Mouse (Mus musculus) ES-CJ7 (cell line): ENCODE measurements at regions not wholly inside any gene's neighbourhood (a gene's known extent, or its start where the extent isn't known, plus 50 kb on each side); places are given as distances from the start of the nearest gene placed in this dataset.
A peak's percentile ranks its signal among the peaks of the same experiment; 100 is the strongest.

Experiments used
- DNase-seq: peaks from one replicate; pipeline ENCODE4 v3.0.0; 2011; ENCODE audit warnings: low read depth, low spot score

DNA sequence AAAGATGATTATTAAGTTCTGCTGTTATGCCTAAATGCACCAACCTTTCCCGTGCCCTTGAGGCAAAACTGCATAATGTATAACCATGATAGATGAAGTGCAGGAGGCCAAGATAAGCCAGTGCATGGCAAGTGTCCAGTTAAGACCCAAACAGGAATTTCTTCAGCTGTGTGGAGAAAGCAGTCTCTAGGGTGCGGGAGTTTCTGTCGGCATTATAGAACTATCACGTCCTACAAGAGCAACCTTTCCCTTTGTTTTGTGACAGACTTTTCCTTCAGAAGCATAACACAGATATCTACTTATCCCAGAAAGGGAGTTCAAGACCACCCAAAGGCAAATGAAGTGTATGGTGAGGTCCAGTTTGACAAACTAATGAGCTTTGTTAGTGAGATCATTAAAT is 560.1 kb upstream of the Cdh18 start:
- DNase-seq: no peak

DNA sequence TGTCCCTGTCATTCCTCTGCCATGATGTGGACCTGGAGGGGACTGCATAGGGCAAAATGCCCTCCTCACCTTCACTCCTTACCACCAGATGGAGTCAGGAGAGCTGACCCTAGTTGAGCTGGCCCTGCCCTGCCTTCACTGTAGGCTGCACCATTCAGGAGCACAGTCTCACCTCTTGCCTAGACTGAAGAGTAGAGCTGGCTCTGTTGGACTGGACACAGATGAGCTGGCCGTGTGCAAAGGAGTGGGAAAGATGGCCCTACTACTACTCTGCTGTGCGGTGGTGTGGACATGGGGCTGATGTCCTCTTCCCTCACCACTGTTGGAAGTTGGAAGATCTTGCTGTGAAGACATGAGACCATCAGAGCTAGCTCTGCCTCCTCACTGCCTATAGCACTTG is 555.5 kb upstream of the Cdh18 start:
- no peak for DNase-seq

- DNase-seq: no peak
Observed at GRCm38 (mm10) chr15:21995121-21995826, 553.5 kb upstream of the Cdh18 start.

DNA sequence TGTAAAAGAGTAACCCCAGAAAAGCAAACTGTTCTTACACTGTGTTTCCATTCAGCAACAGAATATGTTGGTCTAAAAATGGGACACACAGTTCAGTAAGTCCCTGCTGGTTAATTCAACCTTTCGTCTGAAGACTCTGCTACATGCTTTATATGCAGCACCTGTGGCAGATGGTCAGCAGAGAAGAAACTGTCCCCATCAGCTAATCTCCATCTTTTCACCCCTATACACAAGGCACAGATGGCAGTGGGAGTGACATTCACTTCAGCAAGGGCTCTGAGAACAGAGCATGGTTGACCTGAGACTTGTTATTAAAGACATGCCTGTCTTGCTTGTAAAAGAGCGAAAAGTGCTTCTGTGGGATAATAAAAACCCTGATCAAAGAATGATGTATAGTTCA is 528.8 kb upstream of the Cdh18 start:
- DNase-seq: no peak

DNA sequence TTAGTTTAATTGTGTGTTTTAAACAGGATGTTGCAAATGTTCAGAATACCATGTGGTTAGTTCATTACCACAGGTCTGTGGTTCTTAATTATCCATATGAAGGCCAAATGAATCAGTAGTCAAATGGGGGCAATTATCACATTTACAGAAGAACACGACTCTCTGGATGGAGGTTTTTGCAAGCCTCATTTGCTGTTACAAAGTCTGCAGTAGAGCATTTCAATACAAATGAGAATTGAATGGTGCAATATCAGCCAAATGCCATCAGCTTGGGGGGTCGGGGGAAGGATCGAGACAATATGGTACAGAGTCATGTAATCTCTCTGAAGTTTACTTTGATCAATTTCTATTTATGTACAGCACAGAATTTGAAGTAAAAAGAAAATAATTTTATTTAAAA is 518.6 kb upstream of the Cdh18 start:
- DNase-seq: no peak

DNA sequence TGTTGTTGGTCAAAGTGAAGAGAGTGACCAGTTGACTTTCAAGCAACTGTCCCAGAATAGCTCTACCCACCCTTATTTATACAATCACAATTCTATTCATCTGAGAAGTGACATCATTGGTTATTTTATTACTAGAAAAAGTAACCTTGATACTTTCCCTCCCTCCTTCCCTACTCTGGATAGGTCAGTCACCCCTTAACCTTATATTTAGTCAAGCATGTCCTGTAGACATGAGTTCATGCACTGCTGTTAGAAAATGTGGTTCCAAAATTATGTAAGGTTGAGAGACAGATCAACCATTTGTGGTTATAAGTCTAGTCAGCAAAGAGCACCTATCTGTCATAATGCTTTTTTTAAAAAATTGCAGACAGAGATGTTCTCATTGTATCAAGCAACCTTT is 502.4 kb upstream of the Cdh18 start:
- DNase-seq: no peak

DNA sequence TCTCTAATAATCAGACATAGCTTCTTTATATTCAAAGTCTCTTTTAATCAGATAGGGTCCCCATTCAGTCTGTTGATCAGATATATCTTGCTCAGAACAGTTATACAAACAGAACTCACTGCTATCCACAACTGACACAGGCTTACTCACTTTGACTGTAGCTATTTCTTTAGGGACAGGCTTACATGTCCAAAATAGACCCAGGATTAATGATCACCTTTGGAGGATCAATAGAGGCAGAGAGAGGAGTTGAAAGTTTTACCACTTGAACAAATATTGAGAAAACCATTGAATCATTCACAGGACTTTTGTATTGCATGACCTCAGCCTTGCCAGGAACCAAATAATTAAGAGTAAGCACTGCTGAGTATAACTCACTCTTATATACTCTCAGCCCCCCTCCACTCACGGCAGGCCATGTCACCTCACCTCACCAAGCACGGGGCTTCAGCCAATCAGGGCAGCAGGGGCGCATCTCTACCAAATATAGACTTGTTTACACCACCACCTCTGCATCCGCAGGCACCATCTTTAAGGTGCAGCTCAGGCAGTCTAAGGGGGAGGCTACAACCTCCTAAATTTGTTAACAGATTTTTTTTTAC is 501.8 kb upstream of the Cdh18 start:
- peak; percentile 4 for DNase-seq

GRCm38 (mm10) chr15:22086856-22087255 is 462.0 kb upstream of the Cdh18 start:
- peak; percentile 94 for DNase-seq

GRCm38 (mm10) chr15:22121746-22122145 is 427.1 kb upstream of the Cdh18 start:
- DNase-seq: no peak

DNA sequence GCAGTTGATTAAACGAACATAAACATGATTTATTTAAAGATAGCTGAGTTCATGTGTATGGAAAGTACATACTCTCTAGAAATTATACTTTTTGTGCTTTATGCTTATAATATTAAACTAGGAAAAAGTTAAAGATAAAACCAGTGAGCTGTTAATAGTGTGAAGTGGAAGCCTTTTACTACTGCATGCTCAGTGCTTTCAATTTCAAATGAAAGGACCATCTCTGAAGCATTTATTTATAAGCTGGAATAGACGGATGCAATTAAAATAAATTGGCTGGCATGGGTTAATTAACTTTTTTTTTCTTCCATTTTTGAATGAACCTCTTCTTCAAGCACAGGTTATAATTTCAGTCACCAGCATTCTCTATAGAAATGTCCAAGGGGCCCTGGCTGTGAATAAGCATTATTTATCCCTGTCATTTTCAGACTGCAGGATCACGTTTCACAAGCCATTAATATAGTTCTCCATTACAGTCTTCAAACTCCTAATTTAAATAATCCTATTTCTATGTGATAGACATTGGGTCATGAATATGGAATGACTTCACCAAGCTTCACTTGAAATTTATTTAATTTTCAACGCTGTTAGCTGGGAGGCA is 396.8 kb upstream of the Cdh18 start:
- no peak for DNase-seq

GRCm38 (mm10) chr15:22152678-22153077 is 396.1 kb upstream of the Cdh18 start:
- DNase-seq: no peak

DNA sequence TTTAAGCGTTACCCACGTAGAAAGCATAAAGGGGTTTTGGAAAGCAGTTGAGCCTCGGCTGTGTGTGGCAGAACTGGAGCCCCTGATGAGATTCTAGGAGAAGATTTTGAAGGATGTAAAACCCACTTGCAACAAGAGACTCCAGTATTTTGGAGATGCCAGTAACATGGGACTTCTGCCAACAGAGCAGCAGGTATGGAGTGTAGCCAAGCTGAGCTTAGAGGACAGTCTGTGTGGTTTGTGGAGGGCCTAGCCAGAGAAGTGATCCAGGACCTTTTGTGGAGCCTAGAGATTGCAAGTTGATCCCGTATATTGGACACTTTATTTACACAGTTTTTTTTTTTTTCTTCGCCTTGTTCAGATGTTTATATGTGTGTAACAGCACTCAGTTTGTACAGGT is 378.5 kb upstream of the Cdh18 start:
- no peak for DNase-seq

DNA sequence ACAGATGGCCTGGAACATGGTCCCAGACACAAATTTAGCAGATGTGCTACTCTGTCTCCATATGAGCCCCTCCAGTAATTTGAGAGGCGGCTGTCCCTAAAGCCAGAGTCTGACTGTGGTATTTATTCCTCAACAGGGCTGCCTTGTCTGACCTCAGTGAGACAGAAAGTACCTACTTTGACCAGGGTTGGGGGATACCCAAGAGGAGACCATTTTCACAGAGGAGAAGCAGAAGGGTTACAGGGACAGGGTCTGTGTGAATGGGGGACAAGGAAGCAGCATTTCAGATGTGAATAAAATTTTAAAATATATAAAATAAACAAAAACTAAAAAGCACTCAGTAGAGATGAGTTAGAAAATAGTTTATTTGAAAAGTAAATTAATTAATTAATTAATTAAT is 339.8 kb upstream of the Cdh18 start:
- DNase-seq: no peak

DNA sequence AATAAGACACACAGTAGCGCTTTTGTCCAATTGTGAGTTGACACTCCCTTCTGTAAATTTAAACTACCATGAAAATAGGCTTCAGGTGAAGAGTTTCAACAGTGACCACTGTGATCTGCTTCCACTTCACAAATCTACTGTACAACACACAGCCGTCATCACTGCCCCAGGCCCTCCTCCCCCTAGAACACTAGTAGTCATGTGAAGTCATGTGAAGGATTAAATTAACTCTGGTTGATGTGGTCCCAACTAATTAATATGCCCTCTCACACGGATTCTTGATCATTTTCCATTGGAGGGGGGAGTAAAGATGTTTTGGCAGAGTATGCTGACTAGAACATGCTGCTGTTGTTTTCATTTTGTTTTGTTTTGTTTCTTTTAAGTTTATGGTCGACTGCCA is 316.2 kb upstream of the Cdh18 start:
- DNase-seq: no peak

DNA sequence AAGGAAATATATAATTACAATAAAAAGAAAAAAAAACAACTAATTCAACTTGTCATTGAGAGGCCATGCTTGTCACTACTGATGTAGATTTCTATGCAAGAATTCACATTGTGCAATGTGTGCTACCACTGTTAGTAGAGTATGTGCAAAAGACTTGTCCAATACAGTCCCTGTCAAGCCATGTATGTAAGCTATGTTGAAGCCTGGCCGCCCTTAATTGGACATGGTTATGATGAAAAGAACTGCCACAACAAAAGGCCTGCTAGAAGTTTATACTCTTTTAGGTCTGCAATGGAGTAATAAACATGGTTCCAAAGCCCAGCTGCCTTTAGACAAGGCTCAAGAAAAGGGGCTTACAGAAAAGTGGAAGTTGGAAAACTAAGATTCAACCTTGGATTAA is 267.9 kb upstream of the Cdh18 start:
- DNase-seq: no peak

- DNase-seq: no peak
Observed at GRCm38 (mm10) chr15:22311016-22311415, 237.8 kb upstream of the Cdh18 start.

- DNase-seq: no peak
Observed at GRCm38 (mm10) chr15:22318992-22319391, 229.8 kb upstream of the Cdh18 start.

GRCm38 (mm10) chr15:22338941-22339340 is 209.9 kb upstream of the Cdh18 start:
- DNase-seq: no peak

DNA sequence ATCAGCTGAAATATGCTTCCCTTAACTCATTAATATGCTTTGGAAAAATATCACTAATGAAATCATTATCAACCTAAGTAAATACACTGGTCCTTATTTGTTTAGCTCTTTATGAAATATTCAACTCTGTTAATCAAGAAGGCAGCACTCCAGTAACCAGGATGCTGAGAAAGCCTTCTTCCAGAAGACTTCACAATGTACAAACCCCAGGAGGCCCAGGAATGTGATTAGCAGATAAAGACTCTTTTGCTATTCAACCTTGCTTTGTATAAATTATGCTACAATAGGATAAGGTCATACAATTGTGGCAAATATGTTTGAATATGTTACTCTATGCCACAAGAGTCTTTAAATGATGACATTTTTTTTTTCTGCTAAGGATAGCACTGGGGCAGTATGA is 204.5 kb upstream of the Cdh18 start:
- DNase-seq: no peak

GRCm38 (mm10) chr15:22351502-22351901 is 197.3 kb upstream of the Cdh18 start:
- DNase-seq: no peak
